Comparison of ENCODE assay signal across 8 mouse cellular contexts in genomic region chr5:136500307-136500871, GRCm38 (mm10).
DNase-seq lines count a peak whose midpoint lies in the region; ATAC-seq and TF ChIP-seq lines count a peak whose summit lies in the region.

No protein-coding gene starts in this region.

- WGBS in kidney, postnatal 0 days = 38% methylated on average over 6 of the region's 6 CpGs
- 5% methylated on average over 6 of the region's 6 CpGs for WGBS in heart, embryonic 14.5 days

- H3K9ac ChIP-seq in kidney, postnatal 0 days (ENCODE audit: low read depth, low read length) = no peak overlapping the region
- no peak overlapping the region; the same call in 1 of the 2 replicates for H3K9ac ChIP-seq in heart, embryonic 14.5 days (ENCODE audit: low read length)

- no peak overlapping the region for H3K27ac ChIP-seq in kidney, postnatal 0 days
- peak overlapping the region; percentile 63 for H3K27ac ChIP-seq in bone marrow macrophage, adult 2 months (ENCODE audit: insufficient read depth, low read depth, low read length)
- H3K27ac ChIP-seq in heart, embryonic 14.5 days (replicated peaks in 1 of 2; ENCODE audit: control insufficient read depth in 1 of 2, insufficient read depth in 1 of 2, low read depth in 2 of 2, low read length in 2 of 2) = peak overlapping the region; percentile 69 to 79

- no peaks in the 10 kb centered on the region for H3K36me3 ChIP-seq in kidney, postnatal 0 days (ENCODE audit: insufficient read depth, low read length)
- no peaks in the 10 kb centered on the region for H3K36me3 ChIP-seq in heart, embryonic 14.5 days (ENCODE audit: control insufficient read depth, insufficient read depth, low read length)

- DNase-seq in adrenal gland, adult (ENCODE audit: inconsistent age in 2 of 2, low spot score in 1 of 2) = peak; percentile 46 to 74
- no peak for DNase-seq in adrenal gland, adult 18-20 months (ENCODE audit: low spot score in 2 of 2)
- peak; percentile 19 for DNase-seq in kidney, postnatal 0 days (ENCODE audit: low spot score)
- no peak for DNase-seq in kidney, adult 8-10 months
- DNase-seq in layer of hippocampus, adult 9-11 months = no peak

- no peak overlapping the region for H3K4me2 ChIP-seq in kidney, postnatal 0 days (ENCODE audit: low read length)
- peak overlapping the region; percentile 6 for H3K4me2 ChIP-seq in heart, embryonic 14.5 days (ENCODE audit: low read length)

- no peak for TF ChIP-seq POLR2A in bone marrow macrophage, adult 2 months (IDR thresholded peaks at IDR 0.05; ENCODE audit: borderline replicate concordance, low read depth, low read length)

- H3K9me3 ChIP-seq in kidney, postnatal 0 days (replicated peaks; ENCODE audit: low read length) = no peaks in the 10 kb centered on the region
- no peaks in the 10 kb centered on the region for H3K9me3 ChIP-seq in heart, embryonic 14.5 days (ENCODE audit: control insufficient read depth, low read length)

- H3K4me1 ChIP-seq in kidney, postnatal 0 days (replicated peaks; ENCODE audit: insufficient read depth, low read length) = peaks cover 15% of the 10 kb centered on the region; the same call in 1 of the 2 replicates
- H3K4me1 ChIP-seq in bone marrow macrophage, adult 2 months (ENCODE audit: control insufficient read depth, insufficient read depth, low read length) = peaks cover 88% of the 10 kb centered on the region
- peaks cover 31 to 76% of the 10 kb centered on the region in 2 experiments for H3K4me1 ChIP-seq in heart, embryonic 14.5 days (ENCODE audit: control insufficient read depth in 2 of 2, insufficient read depth in 2 of 2, low read length in 2 of 2)

- no peak for ATAC-seq in kidney, postnatal 0 days (replicated peaks; ENCODE audit: low FRiP score, low read depth)
- 0 out of 2 replicates have a peak, but pooled peaks have one; percentile 35 for ATAC-seq in heart, embryonic 14.5 days (ENCODE audit: insufficient number of reproducible peaks, insufficient read depth, low FRiP score, low read depth)
- ATAC-seq in monocyte, adult 5-6 weeks (replicated peaks; ENCODE audit: insufficient number of reproducible peaks, low FRiP score, low TSS enrichment, poor library complexity, severe bottlenecking) = no peak

- no peak for TF ChIP-seq CTCF in kidney, postnatal 0 days (IDR thresholded peaks at IDR 0.05; ENCODE audit: low read depth)
- no peak for TF ChIP-seq CTCF in bone marrow macrophage, adult 2 months (IDR thresholded peaks at IDR 0.05; ENCODE audit: low read depth, low read length)

- no peaks in the 10 kb centered on the region for H3K27me3 ChIP-seq in kidney, postnatal 0 days (ENCODE audit: insufficient read depth, low read length)
- no peaks in the 10 kb centered on the region for H3K27me3 ChIP-seq in heart, embryonic 14.5 days (ENCODE audit: control insufficient read depth, insufficient read depth, low read length)

- no peak overlapping the region for H3K4me3 ChIP-seq in kidney, postnatal 0 days (replicated peaks; ENCODE audit: low read depth, low read length)
- no peak overlapping the region for H3K4me3 ChIP-seq in bone marrow macrophage, adult 2 months (ENCODE audit: insufficient read depth, low read length)
- H3K4me3 ChIP-seq in heart, embryonic 14.5 days (ENCODE audit: control insufficient read depth in 1 of 2, insufficient read depth in 1 of 2, low read depth in 1 of 2, low read length in 2 of 2) = no peak overlapping the region

Comparison
In these comparisons a context has a peak if more than half of its experiments do, and no peak if none do; other contexts are left out.
1. DNase-seq: peak in adrenal gland, adult (2 of 2) and kidney, postnatal 0 days (single experiment); none in adrenal gland, adult 18-20 months (0 of 2), kidney, adult 8-10 months (0 of 2) and layer of hippocampus, adult 9-11 months (single experiment).